Mouse (Mus musculus): ENCODE data around the gene Tada2b.

- TF ChIP-seq POLR2A (IDR thresholded peaks at IDR 0.05; ENCODE audit: insufficient read depth, low read length) (no peak), EP300 (IDR thresholded peaks at IDR 0.05; ENCODE audit: insufficient read depth, low read depth, low read length) (no peak), CTCF (IDR thresholded peaks at IDR 0.05; ENCODE audit: low read depth, low read length) (no peak)
Measured at GRCm38 (mm10) chr5:36472876-36473655, 11.0 kb downstream of the Tada2b start.

Measured in ES-Bruce4 (cell line).